Mouse (Mus musculus): Measurements from ENCODE around the gene Gm45234.

DNA sequence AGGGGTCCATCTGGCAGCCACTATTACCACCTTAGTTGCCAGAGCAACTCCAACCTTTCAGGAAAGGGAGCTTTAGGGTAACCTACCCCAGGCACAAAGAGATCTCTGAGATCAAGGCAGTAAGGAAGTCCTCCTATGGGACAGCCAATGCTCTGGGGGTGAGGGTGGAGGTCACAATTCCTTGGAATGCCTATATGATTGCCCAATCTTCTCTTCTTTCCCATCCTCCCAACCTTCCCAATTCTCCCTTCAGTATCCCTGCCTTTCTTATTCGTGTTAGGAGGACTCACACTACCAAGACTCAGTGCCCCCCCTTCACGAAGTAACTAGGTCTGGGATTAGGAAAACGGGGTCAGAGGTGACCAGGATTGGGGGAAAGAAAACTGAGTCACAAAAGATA is 515 bp downstream of the Gm45234 start:
- TF ChIP-seq POLR2A (IDR thresholded peaks at IDR 0.05; ENCODE audit: insufficient read length, low read depth) (no peak), TCF12 (IDR thresholded peaks at IDR 0.05; ENCODE audit: insufficient read depth, poor library complexity, severe bottlenecking) (no peak), MYOD1 (IDR thresholded peaks at IDR 0.05; ENCODE audit: control insufficient read depth in 1 of 3, insufficient read length in 2 of 3, low read depth in 2 of 3) (no peak), USF1 (IDR thresholded peaks at IDR 0.05; ENCODE audit: low read depth) (no peak), REST (IDR thresholded peaks at IDR 0.05; ENCODE audit: insufficient read depth, insufficient read length) (no peak)

Measured in myocyte (in vitro differentiated cells).